Mouse (Mus musculus): Measurements from ENCODE around the gene Tk1. TPM values are rescaled to one million over a fixed set of nuclear protein-coding genes. Genes with fewer than 3 reads are reported as not detected.

Tk1 gene
- polyA plus RNA-seq, 1 experiment from 2014 or later: 150 TPM

DNA sequence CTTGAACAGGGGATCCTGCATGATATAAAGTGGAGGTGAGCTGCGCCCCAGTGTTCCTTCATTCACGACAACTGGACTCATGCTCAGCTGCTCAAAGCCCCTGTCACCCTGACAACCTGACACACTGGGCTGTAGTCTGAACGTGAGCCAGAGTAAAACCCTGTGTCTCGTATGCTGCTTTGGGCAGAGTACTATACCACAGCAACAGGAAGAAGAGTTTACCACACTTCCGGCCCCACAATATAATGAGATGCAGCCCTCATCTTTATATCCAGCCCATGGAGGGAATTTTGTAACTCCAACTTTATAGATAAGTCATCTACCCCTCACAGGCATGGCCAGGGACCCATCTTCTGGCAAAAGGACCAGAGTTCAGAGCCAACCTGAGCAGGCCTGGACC, 48.8 kb downstream of the Tk1 start:
- Histone ChIP-seq H3K4me1 (peaks cover 36% of the 10 kb centered on the region), H3K27ac (no peak overlapping the region), H3K36me3 (peaks cover 47% of the 10 kb centered on the region)

DNA sequence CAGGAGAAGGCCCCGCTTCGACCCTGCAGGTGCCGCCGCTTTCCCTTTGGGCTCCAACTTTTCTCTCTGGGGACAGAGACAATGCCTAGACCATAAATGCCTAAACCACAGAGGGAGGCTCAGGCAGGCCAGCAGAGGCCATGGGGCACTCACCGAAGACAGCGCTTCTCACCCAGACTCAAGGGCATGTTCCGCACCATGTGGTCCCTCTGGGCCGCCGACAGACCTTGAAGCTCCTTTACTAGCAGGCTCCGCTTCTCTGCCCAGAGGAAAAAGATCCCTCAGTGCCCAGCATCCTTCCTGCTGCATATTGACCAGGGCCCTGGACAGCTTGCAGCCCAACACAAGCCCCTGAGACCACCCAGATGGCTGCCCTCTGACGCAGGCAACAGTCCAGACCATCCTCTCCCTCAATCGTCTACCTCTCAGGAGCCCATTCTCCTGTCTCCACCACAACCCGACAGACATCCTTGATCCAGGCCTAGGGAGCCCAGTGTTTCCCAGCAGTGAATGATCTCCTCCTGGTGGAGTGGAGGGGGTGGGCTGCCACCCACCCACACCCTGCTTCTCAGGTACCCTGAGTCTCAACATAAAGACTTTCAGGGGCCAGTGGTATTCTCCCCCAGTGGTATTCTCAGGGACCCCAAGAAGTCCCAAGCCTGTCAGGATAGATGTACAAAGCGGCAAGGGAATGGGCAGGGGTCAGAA, 49.7 kb downstream of the Tk1 start:
- H3K36me3 ChIP-seq: peaks cover 53% of the 10 kb centered on the region
- no peak overlapping the region for H3K4me3 ChIP-seq
- 89% methylated on average over 14 of the region's 14 CpGs for WGBS
- no peak for ATAC-seq (ENCODE audit: insufficient number of reproducible peaks, insufficient read depth, low FRiP score, low TSS enrichment, low read depth)
- H3K4me2 ChIP-seq: no peak overlapping the region
- H3K9me3 ChIP-seq: no peaks in the 10 kb centered on the region
- H3K27ac ChIP-seq: no peak overlapping the region
- no peak overlapping the region for H3K9ac ChIP-seq
- H3K27me3 ChIP-seq: peaks cover 5% of the 10 kb centered on the region
- peaks cover 28% of the 10 kb centered on the region for H3K4me1 ChIP-seq

More for the DNA sequence above, 48.8 kb downstream of the Tk1 start:
- Histone ChIP-seq H3K27me3 (peaks cover 14% of the 10 kb centered on the region), H3K4me3 (no peak overlapping the region), H3K9me3 (no peaks in the 10 kb centered on the region), H3K9ac (no peak overlapping the region), H3K4me2 (no peak overlapping the region)
- no peak for ATAC-seq (ENCODE audit: insufficient number of reproducible peaks, insufficient read depth, low FRiP score, low TSS enrichment, low read depth)
- 78% methylated on average over 5 of the region's 5 CpGs for WGBS

DNA sequence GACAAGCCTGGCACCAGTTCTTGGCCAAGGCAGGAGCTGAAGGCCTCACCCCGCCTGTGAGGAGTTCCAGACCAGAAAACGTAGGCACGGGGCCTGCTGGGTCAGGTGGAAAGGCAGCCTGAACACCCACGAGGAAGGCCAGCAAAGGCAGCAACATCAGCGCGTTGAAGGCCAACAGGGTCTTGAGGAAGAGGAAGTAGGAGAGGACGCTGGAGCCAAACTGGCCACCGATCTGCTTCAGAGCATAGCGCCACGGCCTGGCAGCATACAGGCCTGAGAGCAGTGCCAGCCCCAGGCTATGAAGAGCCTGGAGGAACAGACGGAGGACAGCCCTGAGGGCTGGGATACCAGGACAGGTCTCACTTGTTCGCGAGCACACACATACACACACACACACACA, 50.4 kb downstream of the Tk1 start:
- 91% methylated on average over 11 of the region's 13 CpGs for WGBS
- Histone ChIP-seq H3K9me3 (no peaks in the 10 kb centered on the region), H3K9ac (no peak overlapping the region), H3K27ac (no peak overlapping the region), H3K36me3 (peaks cover 57% of the 10 kb centered on the region), H3K4me3 (no peak overlapping the region), H3K4me1 (peaks cover 21% of the 10 kb centered on the region), H3K4me2 (no peak overlapping the region), H3K27me3 (no peaks in the 10 kb centered on the region)
- ATAC-seq (ENCODE audit: insufficient number of reproducible peaks, insufficient read depth, low FRiP score, low TSS enrichment, low read depth): no peak

DNA sequence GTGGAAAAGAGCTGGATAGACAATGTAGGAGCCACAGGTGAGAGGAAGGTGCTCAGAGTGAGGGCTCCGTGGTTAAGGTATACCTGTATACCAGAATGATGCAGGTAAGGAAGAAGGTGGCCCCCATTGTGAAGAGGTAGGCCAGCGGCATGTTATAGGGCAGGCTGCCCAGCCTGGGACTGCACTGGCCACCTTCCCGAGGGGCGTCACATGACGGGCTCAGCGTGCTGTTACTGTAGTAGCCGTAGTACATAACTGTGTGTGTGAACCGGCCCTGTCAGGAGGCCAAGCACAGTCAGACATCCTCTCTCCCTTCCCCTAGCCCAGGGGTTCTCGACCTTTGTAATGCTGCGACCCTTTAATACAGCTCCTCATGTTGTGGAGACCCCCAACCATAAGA, 51.0 kb downstream of the Tk1 start:
- peaks cover 63% of the 10 kb centered on the region for H3K36me3 ChIP-seq
- no peak overlapping the region for H3K27ac ChIP-seq
- H3K9ac ChIP-seq: no peak overlapping the region
- H3K4me2 ChIP-seq: no peak overlapping the region
- no peaks in the 10 kb centered on the region for H3K27me3 ChIP-seq
- H3K9me3 ChIP-seq: no peaks in the 10 kb centered on the region
- WGBS: 91% methylated on average over 10 of the region's 10 CpGs
- peaks cover 14% of the 10 kb centered on the region for H3K4me1 ChIP-seq
- H3K4me3 ChIP-seq: no peak overlapping the region
- ATAC-seq (ENCODE audit: insufficient number of reproducible peaks, insufficient read depth, low FRiP score, low TSS enrichment, low read depth): no peak

DNA sequence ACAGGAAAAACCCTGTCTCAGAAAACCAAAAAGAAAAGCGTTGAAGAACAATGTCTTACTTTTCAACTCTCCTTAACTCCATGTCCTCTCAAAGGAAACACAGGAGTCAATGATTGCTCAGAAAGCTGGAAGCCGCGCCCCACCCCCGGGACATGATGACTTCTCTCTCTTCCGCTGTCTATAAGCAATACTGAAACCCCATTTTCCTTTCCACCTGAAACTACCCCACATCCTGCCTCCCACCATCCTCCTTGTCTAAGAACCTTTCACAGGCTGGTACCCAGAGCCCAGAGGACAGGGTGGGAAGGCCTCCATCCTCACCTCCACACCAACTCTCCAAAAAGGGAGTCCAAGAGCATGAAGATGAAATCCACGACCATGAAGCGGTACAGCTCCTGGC, 53.5 kb downstream of the Tk1 start:
- Histone ChIP-seq H3K9ac (no peak overlapping the region), H3K4me2 (no peak overlapping the region), H3K27ac (no peak overlapping the region), H3K36me3 (peaks cover 63% of the 10 kb centered on the region), H3K4me1 (no peaks in the 10 kb centered on the region; the same call in 1 of the 2 replicates), H3K9me3 (no peaks in the 10 kb centered on the region), H3K27me3 (no peaks in the 10 kb centered on the region), H3K4me3 (no peak overlapping the region)
- ATAC-seq (ENCODE audit: insufficient number of reproducible peaks, insufficient read depth, low FRiP score, low TSS enrichment, low read depth): no peak
- WGBS: 92% methylated on average over 7 of the region's 7 CpGs

DNA sequence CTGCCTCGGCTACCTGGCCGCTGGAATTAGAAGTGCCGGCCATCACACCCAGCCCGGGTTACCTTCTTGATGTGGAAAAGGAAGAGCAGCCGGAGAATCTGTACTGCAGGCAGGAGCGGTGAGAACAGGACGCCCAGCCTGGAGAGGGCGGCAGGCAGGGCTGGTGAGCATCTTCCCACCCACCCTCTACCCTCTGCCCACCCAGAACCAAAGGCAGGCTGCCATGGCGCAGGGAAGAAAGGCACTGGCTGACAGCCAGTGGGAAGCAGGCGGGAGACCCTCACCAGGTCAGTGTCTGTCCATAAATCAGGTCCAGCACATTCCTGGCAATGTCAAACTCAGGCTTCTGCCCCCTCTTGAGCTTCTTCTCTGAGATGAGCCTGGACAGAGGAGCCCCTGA, 55.5 kb downstream of the Tk1 start:
- H3K4me2 ChIP-seq: no peak overlapping the region
- 87% methylated on average over 10 of the region's 10 CpGs for WGBS
- H3K9me3 ChIP-seq: no peaks in the 10 kb centered on the region
- H3K27me3 ChIP-seq: no peaks in the 10 kb centered on the region
- H3K4me1 ChIP-seq: no peaks in the 10 kb centered on the region
- H3K4me3 ChIP-seq: no peak overlapping the region
- H3K27ac ChIP-seq: no peak overlapping the region
- ATAC-seq (ENCODE audit: insufficient number of reproducible peaks, insufficient read depth, low FRiP score, low TSS enrichment, low read depth): no peak
- no peak overlapping the region for H3K9ac ChIP-seq
- peaks cover 67% of the 10 kb centered on the region for H3K36me3 ChIP-seq

DNA sequence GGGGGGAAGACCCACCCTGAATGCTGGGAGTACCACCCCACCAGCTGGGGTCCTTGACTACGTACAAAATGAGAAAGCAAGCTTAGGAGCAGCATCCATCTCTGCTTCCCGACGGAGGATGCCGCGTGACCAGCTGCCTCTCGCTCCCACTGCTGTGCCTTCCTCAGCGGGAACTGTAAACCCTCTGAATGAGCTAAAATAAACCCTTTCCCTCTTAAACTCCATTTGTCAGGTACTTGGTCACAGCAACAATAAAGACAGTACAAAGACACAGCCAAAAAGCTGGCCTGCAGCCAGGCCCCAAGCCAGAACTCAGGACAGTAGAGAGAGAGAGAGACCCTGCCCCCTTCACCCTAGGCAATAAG, 56.2 kb downstream of the Tk1 start:
- H3K27me3 ChIP-seq: no peaks in the 10 kb centered on the region
- WGBS: 90% methylated on average over 7 of the region's 7 CpGs
- no peak overlapping the region for H3K4me3 ChIP-seq
- H3K9ac ChIP-seq: 0 out of 2 replicates have a peak overlapping the region, but pooled peaks have one; percentile 16
- H3K36me3 ChIP-seq: peaks cover 67% of the 10 kb centered on the region
- no peaks in the 10 kb centered on the region for H3K4me1 ChIP-seq
- ATAC-seq (ENCODE audit: insufficient number of reproducible peaks, insufficient read depth, low FRiP score, low TSS enrichment, low read depth): no peak
- no peaks in the 10 kb centered on the region for H3K9me3 ChIP-seq
- H3K27ac ChIP-seq: no peak overlapping the region
- H3K4me2 ChIP-seq: no peak overlapping the region

DNA sequence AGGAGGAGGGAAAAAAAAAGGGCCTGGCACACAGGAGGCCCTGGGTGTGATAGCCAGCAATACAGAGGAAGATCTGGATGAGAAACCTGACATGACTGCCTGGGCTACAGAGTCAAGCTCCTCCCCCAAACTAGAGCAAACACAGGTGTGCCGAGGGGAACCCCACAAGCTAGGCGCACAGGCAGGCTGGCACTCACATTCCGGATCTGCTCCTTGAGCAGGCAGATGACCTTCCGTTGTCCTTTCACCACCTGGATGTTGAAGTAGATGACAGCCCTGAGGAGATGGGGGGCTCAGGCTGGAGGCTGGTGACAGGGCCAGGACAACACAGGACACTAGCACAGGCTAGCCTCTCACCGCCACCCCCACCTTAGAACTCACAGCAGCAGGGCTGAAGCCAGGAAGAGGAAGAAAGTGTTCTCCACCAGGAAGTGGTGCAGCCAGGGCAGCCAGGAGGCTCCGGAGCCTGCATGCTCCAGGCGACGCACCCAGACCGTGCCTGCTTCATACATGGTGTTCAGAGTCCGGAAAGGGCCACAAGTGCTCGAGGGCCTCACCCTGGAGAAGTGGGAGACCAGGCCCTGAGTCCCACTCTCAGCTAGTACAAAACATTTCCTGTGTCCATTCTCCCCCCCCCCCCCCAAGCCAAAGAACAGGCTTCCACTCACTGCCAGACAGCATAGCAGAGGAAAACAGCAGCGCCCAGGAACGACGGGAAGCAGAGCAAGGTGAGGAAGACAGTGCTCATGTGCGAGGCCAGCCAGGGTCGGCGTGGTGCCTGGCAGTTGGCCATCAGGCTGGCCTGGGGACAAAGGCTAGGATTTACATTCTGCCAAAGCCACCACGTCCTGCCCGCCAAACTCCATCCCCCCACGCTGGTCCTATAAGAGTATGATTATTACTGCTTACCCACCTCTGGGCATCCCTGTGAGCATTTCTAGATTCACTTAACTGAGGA, 56.9 kb downstream of the Tk1 start:
- 0 out of 2 replicates have a peak overlapping the region, but pooled peaks have one; percentile 16 for H3K9ac ChIP-seq
- no peaks in the 10 kb centered on the region for H3K27me3 ChIP-seq
- no peak overlapping the region for H3K4me2 ChIP-seq
- no peaks in the 10 kb centered on the region for H3K4me1 ChIP-seq
- no peak for ATAC-seq (ENCODE audit: insufficient number of reproducible peaks, insufficient read depth, low FRiP score, low TSS enrichment, low read depth)
- 81% methylated on average over 20 of the region's 20 CpGs for WGBS
- no peak overlapping the region for H3K4me3 ChIP-seq
- H3K36me3 ChIP-seq: peaks cover 71% of the 10 kb centered on the region
- no peaks in the 10 kb centered on the region for H3K9me3 ChIP-seq
- H3K27ac ChIP-seq: no peak overlapping the region

DNA sequence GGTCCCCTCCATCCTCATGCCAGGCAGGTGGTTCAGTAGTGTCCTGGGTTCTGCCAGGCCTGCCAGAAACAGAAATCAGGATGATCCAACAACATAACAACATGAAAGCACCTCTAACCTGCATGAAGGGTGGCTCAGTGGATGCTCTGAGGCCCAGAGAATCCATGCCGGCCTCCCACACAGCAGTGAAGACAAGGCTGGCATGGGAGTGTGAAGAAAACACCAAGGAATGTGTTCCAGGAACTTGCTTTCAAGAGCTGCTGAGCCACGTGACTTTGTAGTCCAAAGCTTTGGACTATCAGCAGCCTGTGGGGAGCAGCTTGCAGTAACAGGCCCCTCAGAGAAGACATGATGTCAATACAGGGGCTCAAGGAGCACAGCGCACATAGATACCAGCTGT, 59.6 kb downstream of the Tk1 start:
- H3K9me3 ChIP-seq: no peaks in the 10 kb centered on the region
- no peaks in the 10 kb centered on the region for H3K27me3 ChIP-seq
- H3K4me1 ChIP-seq: no peaks in the 10 kb centered on the region
- H3K9ac ChIP-seq: 0 out of 2 replicates have a peak overlapping the region, but pooled peaks have one; percentile 16
- no peak overlapping the region for H3K4me2 ChIP-seq
- ATAC-seq (ENCODE audit: insufficient number of reproducible peaks, insufficient read depth, low FRiP score, low TSS enrichment, low read depth): no peak
- H3K36me3 ChIP-seq: peaks cover 76% of the 10 kb centered on the region
- no peak overlapping the region for H3K27ac ChIP-seq
- H3K4me3 ChIP-seq: no peak overlapping the region
- WGBS: 81% methylated on average over 3 of the region's 3 CpGs

Other genes starting within 250 kb of the Tk1 start
- 18.4 and 22.5 TPM in 2 replicates for gene Tnrc6c, start 171.8 kb downstream of the Tk1 start, polyA plus RNA-seq (2015; fragmentation: Nextera tagmentation; extraction: Ambion mirVana)
- 0.74 and 1.3 TPM in 2 replicates for gene Tmc8, start 44.0 kb downstream of the Tk1 start, polyA plus RNA-seq (2015; fragmentation: Nextera tagmentation; extraction: Ambion mirVana)
- 19.0 and 20.4 TPM in 2 replicates for gene Tmc6, start 43.9 kb downstream of the Tk1 start, polyA plus RNA-seq (2015; fragmentation: Nextera tagmentation; extraction: Ambion mirVana)
- gene 6030468B19Rik, start 28.4 kb downstream of the Tk1 start, polyA plus RNA-seq (2015; fragmentation: Nextera tagmentation; extraction: Ambion mirVana): 0.50 TPM in 1 of 2 replicates, not detected in the other
- gene Gm20708, start 16.4 kb downstream of the Tk1 start, polyA plus RNA-seq (2015; fragmentation: Nextera tagmentation; extraction: Ambion mirVana): 0.66 and 0.99 TPM in 2 replicates
- 41.4 and 43.4 TPM in 2 replicates for gene Syngr2, start 16.4 kb downstream of the Tk1 start, polyA plus RNA-seq (2015; fragmentation: Nextera tagmentation; extraction: Ambion mirVana)
- gene Afmid, start 168 bp downstream of the Tk1 start, polyA plus RNA-seq (2015; fragmentation: Nextera tagmentation; extraction: Ambion mirVana): 4.2 and 5.1 TPM in 2 replicates
- gene Birc5, start 23.2 kb upstream of the Tk1 start, polyA plus RNA-seq (2015; fragmentation: Nextera tagmentation; extraction: Ambion mirVana): 326 and 344 TPM in 2 replicates
- not detected in 2 replicates for gene Tmem235, start 34.7 kb upstream of the Tk1 start, polyA plus RNA-seq (2015; fragmentation: Nextera tagmentation; extraction: Ambion mirVana)
- 2.7 and 2.9 TPM in 2 replicates for gene Tha1, start 47.4 kb upstream of the Tk1 start, polyA plus RNA-seq (2015; fragmentation: Nextera tagmentation; extraction: Ambion mirVana)
- 12.7 and 15.0 TPM in 2 replicates for gene Socs3, start 144.0 kb upstream of the Tk1 start, polyA plus RNA-seq (2015; fragmentation: Nextera tagmentation; extraction: Ambion mirVana)
- 37.4 and 39.5 TPM in 2 replicates for gene Pgs1, start 160.2 kb upstream of the Tk1 start, polyA plus RNA-seq (2015; fragmentation: Nextera tagmentation; extraction: Ambion mirVana)

Data from embryonic facial prominence, embryonic 13.5 days (tissue).